Mouse (Mus musculus) thymus, adult 2 months (tissue): ENCODE results near the gene Hist2h2aa2.

Experiments used
- CTCF ChIP-seq: fragments of 200-500 bp; IDR thresholded peaks from 2 replicates; pipeline ENCODE4 v1.5.1; 2012; ENCODE audit warnings: mild to moderate bottlenecking, control low read depth, low read length, moderate library complexity, borderline replicate concordance; ENCODE audit not compliant: control insufficient read depth, poor library complexity, insufficient read depth; ENCODE audit errors: extremely low read depth
- POLR2A ChIP-seq: fragments of 200-500 bp; IDR thresholded peaks from 2 replicates; pipeline ENCODE4 v1.6.1; 2012; ENCODE audit warnings: mild to moderate bottlenecking, low read length, control low read depth, moderate library complexity; ENCODE audit not compliant: control insufficient read depth, poor library complexity, insufficient read depth; ENCODE audit errors: extremely low read depth

DNA sequence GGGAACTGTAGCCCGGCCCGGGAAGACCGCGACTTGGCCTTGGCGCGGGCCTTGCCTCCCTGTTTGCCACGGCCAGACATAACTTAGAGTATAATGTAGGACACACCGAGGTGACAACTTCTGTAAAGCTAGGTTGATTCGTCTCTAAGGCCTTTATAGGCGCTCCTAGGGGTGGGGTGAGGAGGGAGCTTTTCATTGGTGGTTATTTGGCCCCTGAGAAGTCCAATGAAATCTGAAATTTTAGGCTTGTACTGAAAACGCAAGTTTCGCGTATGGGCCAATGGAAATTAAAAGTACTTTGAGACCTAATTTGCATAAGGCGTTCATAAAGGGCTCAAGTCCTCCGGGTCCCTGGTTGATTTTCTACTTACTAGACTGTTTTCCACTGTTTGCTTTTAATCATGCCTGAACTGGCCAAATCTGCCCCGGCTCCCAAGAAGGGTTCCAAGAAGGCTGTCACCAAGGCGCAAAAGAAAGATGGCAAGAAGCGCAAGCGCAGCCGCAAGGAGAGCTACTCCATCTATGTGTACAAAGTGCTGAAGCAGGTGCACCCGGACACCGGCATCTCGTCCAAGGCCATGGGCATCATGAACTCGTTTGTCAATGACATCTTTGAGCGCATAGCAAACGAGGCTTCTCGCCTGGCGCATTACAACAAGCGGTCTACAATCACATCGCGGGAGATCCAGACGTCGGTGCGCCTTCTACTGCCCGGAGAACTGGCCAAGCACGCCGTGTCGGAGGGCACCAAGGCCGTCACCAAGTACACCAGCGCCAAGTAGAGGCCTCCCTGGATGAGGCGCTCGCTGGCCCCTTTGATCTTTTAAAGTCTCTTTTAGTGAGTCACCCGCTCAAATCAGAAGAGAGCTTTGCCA is 19.1 kb downstream of the Hist2h2aa2 start, which contains the start of the genes Hist2h2ac and Hist2h2be:
- peak; percentile 50; the same call in 1 of the 2 replicates for TF ChIP-seq POLR2A
- no peak for TF ChIP-seq CTCF
